Mouse (Mus musculus): ENCODE data around the gene Taz. TPM values are rescaled to one million over a fixed set of nuclear protein-coding genes. Genes with fewer than 3 reads are reported as not detected.
A peak's percentile ranks its signal among the peaks of the same experiment; 100 is the strongest.

Gene Taz
- 10 to 100 TPM; 40.2 to 47.4 TPM for total RNA-seq (2021)
- long read RNA-seq, experiment 1, transcript Taz-202 (10 exons, 1,786 nt): minor isoform, 5 of 71 reads
- long read RNA-seq, experiment 1, transcript Taz-201 (10 exons, 1,851 nt): major isoform, 35 of 71 reads
- long read RNA-seq, experiment 1, partial matches to known transcripts: 1 of 71 reads
- long read RNA-seq, experiment 1, other reads (novel, unspliced or antisense): 26 of 71 reads
- long read RNA-seq, experiment 2, transcript Taz-204 (9 exons, 1,742 nt): minor isoform, 11 of 71 reads
- long read RNA-seq, experiment 2, transcript Taz-201 (10 exons, 1,851 nt): major isoform, 20 of 71 reads
- long read RNA-seq, experiment 2, partial matches to known transcripts: 7 of 71 reads
- long read RNA-seq, experiment 2, other reads (novel, unspliced or antisense): 30 of 71 reads

GRCm38 (mm10) chrX:74281732-74282394, at the start of gene Taz, which contains the start of gene Dnase1l1:
Taz (plus strand) TSS chrX:74281912.
Dnase1l1 (minus strand) TSS chrX:74282337.
- DNase-seq (ENCODE audit: low spot score): peak; percentile 87

- DNase-seq (ENCODE audit: low spot score): no peak
Observed at GRCm38 (mm10) chrX:74233196-74233595, 48.5 kb upstream of the Taz start.

DNA sequence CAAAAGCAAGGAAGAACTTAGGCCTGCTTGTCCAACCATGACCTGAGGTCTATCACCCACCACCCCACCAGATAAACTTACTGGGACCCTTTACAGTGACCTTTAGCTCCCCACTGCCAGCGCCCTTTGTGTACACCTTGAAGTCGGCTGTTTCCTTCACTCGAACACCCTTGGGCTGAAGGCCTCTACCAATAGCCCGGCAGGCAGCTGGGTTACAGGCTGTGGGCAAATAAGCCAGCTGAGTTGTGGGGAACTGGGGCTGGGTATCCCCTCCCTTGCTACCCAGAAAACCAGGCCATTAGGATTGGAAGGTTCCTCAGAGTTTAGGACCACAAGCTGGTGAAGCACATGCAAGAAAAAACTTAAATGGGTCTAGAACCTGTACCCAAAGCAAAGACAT, 41.4 kb upstream of the Taz start:
- no peak for DNase-seq (ENCODE audit: low spot score)

DNA sequence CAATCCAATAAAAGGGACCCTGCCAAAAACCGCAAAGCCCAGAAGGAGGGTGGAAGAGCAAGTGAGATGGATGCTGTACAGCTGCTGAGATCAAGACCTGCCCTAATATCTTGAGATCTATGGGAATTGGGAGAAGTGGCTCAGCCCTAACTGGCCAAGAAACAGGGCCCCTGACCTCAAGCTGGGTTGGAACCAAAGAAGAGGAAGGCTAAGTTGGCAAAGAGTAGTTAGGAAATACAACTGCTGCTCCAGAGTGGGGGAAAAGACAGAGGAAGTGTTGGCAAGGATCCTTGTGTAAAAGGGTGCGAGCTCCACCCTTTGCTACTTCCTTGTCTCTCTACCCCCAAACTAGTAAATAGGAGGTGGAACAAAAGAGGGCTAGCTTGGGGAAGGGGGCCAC, 38.3 kb upstream of the Taz start:
- no peak for DNase-seq (ENCODE audit: low spot score)

DNA sequence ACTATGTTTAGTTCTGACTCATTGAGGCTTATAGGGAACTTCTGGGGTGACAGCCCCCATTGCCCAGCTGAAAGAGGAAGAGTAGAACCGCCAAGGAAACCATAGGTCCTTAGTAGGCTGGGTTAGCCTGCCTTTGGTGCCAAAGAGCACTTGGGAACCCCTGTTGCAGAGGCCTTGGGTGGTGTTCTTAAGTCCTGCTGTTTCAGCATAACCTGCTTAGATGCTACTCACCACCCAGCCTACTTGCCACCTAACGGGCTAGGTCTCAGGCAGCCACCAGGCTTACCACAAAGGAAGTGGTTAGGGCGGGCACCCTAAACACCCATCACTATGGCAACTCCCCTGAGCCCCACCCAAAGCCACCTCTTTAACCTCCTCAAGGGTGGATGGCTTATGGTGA, 37.9 kb upstream of the Taz start:
- DNase-seq (ENCODE audit: low spot score): no peak

DNA sequence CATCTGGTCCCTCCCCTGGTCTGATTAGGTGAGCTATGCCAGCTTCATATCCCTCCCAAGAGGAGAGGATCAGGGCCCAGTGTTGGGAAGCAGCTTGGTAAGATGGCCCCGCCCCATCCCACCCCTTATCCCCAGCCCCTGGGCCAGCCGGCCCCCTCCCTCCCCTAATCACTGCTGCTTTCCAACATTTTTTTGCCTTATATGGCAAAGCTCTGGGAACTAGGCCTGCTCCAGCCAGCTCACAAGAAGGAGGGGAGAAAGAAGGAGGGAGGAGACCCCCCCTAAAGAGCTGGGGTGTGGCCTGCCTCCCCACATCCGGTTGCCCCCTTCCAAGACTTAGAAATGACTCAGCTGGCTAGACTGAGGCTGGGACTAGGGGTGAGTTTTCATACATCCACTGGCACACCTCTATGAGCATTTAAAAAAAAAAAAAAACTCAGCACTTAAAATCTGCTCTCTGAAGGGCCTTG, 37.1 kb upstream of the Taz start:
- DNase-seq (ENCODE audit: low spot score): peak; percentile 58

DNA sequence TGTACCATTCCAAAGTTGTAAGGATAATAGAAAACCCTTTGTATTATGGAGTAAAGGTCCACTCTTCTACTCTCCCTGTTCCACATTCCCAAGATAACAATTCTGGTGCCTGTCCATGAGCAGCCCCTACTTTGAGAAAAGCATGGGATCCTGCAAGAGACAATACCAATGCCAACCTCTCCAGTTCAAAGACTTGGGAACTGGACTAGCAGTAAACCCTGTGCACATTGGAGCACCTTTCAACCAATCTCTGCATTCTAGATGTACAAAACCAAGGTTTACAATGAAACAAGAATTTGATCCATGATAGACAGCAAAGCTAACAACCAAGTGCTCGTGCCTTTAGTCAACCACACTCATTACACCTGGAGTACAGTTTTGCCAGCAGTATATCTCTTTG, 36.6 kb upstream of the Taz start:
- DNase-seq (ENCODE audit: low spot score): no peak

DNA sequence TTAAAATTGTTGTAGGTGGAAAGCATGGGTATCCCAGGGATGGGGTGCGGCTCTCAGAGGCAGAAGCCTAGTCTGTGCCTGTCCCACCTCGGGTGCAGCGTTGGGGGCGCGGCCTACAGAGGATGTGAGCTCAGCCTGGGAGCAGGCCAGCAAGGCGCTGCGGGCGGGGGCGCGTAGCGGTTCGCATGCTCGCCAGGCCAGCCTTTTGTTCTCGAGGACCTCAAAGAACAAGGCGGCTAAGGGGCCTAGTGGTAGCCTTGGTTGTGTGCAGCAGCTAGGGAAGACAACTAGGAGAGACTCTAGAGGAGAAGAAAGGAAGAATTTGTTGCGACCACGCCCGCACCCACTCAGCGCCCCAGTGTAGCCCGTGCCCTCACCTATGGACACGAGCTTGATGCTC, 36.0 kb upstream of the Taz start:
- peak; percentile 77 for DNase-seq (ENCODE audit: low spot score)

DNA sequence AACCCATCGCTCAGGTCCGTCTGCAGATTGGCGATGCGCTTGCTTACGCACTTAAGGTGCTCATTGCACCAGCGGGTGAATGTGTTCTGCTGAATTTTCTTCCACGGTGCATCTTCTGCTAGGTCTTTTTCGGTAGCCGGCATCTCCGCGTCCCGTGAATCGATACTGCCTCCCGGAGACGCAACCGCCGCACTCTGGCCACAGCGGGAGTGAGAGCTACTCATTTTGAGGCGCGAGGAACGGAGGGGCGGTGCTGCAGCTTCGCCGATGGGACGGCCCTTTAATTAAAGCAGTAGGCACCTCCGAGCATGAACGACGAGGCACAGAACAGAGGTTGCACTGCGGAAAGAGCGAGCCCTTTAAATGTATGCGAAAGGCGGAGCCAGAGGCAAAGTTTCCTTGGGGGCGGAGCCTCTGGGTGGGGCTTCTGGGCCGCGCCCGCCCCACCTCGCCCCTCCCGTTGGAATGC, 35.5 kb upstream of the Taz start:
- DNase-seq (ENCODE audit: low spot score): peak; percentile 86

GRCm38 (mm10) chrX:74246693-74247092, 35.0 kb upstream of the Taz start:
- peak; percentile 30 for DNase-seq (ENCODE audit: low spot score)

DNA sequence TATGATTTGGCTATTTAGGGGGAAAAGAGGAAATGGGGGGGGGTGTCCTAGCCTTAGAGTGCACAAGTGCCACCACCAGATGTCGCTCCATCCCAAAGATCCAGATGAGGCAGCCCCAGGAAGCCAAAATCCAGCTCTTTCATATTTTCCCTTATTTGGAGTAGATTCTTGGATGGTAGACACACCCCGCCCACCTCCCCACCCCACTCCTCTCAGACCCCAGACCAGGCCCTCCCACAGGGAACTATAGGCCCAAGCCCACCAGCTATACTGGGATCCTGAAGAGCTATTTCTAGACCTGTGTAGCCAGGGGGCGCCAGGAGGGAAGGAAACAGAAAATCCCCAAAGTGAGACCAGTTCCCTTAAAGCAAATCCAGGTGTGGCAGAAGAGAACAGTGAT, 33.1 kb upstream of the Taz start:
- DNase-seq (ENCODE audit: low spot score): peak; percentile 62

- DNase-seq (ENCODE audit: low spot score): peak; percentile 56
Observed at GRCm38 (mm10) chrX:74249615-74250014, 32.1 kb upstream of the Taz start, which contains the start of gene Flna. Flna (minus strand) TSS chrX:74249820.

- peak; percentile 88 for DNase-seq (ENCODE audit: low spot score)
Observed at GRCm38 (mm10) chrX:74254153-74254887, 27.4 kb upstream of the Taz start, which contains the start of gene Emd. Emd (plus strand) TSS chrX:74254687.

- no peak for DNase-seq (ENCODE audit: low spot score)
Observed at GRCm38 (mm10) chrX:74254888-74255565, 26.7 kb upstream of the Taz start.

- no peak for DNase-seq (ENCODE audit: low spot score)
Observed at GRCm38 (mm10) chrX:74257746-74258145, 24.0 kb upstream of the Taz start.

DNA sequence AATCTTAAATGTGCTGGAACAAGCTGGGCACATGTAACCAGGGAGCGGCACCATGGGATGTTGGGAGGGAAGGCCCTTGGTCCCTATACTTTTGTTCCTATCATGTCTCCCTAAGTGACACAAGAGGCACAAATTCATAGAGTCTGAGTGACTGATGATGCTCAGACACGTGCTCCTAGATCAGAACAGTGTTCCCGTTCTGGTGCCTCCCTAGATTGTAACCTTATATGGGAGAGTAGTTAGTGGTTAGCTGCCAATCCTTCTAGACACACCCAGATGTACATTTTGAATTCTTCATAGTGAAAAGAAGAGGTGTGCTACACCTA, 12.0 kb upstream of the Taz start:
- DNase-seq (ENCODE audit: low spot score): no peak

DNA sequence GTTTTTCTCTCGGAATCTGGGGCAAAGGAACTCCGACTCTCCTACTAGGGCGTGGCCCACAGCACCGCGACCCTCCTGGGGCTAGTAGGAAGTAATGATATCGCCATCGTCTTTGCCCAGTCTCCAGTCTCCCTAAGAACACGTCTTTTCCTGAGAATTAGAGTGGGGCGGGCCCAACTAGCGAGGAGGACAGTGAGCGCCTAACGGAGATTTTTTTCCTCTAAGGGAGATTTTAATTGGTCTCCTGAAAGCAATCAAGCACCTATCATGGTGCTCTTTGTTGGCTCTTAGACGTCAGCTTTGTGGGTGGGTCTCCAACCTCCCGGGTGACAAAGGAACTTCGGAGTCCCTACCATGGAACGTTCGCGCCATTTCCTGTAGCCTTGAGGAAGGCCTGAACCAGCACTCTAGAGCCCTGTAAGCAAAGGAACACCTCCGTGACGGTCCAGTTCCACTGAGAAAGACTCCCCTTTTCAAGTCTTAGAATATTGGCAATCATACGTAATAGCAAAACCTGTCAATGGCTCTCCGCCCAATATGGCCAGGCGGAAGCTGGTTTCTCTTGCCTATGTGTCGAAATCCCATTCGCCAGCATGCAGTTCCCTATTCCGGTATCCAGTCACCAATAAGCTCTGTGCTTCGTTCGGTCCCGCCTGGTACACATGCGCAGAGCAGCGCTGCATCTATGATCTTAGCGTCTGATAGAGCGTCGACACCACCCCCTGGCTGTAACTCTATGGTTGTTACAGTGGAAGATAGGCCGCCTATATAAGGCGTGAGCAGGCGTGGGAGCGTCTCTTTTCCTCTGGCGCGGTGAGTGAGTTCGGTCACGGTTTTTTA, 11.4 kb upstream of the Taz start, which contains the start of gene Rpl10:
TSS of gene Rpl10 (plus strand) at position 751 of the 840 bp plus-strand sequence.
- peak; percentile 92 for DNase-seq (ENCODE audit: low spot score)

DNA sequence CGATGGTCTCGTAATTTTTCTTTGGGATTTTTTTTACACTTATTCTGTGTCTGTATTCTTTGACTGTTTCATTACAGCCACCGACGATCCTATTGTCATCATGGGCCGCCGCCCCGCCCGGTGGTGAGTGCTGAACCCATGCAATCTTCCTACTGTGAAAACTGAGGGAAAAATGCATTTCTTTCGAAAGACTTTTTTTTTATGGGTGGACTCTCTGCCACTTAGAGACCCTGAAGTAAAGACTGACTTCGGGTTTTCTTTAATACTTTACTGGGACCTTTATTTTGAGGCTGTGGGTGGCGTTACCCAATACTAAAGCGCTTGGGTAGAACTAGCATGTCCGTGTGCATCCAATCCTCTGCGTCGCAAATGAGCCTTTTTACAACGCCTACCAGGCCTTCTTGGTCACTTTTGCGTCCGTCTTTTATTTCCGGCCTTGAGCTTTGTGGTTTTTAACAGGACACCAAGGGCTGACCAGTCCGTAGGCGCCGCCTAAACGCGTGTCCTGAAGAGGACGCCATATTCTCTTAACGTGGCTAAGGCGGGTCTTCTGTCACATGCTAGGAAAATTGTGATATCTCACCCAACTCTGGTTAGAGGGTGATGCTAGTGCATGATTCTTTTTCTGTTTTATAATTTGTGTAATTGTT, 10.7 kb upstream of the Taz start:
- DNase-seq (ENCODE audit: low spot score): peak; percentile 22

DNA sequence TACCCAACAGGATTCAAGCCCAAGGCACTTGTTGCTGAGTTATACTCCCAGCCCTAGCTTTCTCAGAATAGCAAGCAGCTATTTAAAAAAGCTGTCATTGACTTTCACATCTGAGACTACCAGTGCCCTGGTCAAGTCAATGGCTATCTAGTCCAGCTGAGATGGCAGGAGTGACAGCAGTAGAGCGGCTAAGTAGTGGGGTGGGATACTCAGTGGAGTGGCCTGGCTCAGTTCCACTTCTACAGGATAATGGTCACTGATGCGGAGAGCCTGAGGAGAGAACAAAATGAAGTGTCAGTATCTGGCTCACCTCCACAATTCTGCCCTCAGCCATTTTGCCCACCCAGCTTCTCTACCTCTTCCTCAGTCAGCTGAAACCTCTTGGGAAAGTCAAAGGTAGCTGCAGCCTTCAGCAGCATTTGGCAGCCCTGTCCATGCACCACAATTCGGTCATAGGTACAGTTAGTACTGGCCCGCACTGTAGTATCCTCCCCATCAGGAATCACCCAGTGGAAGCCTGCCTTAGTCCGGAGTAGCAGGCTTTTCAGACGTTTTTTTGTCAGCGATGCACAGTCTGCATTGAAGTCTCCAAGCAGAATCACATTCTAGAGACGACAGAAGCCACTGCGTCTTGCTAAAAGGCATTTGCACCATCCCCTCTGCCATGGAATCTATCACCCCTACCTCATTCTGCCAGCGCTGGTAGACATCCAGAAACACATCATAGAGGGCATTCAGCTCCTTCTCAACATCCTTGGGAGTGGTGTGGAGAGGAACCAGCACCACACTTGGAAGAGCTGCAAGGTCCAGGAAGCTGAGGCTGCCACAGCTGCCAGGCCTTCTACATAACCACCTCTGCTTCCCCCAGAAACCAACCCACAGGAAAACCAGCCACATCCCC, 8.0 kb upstream of the Taz start:
- DNase-seq (ENCODE audit: low spot score): no peak

Data from gastrocnemius, adult 18-20 months (tissue).